Mouse (Mus musculus) forebrain, embryonic 15.5 days (tissue): ENCODE results near the gene Cct4. TPM values are rescaled to one million over a fixed set of nuclear protein-coding genes. Genes with fewer than 3 reads are reported as not detected.

Experiments used
- ATAC-seq: fragments of 200-750 bp; cut with Nextera tagmentation; replicated peaks from 2 replicates; pipeline ENCODE4 v1.8.0; 2017; ENCODE audit warnings: mild to moderate bottlenecking, moderate TSS enrichment, moderate library complexity
- H3K27ac ChIP-seq: fragments of 300-500 bp; sonication (generic); replicated peaks from 2 replicates; pipeline ENCODE4 v1.5.1; 2015; ENCODE audit warnings: mild to moderate bottlenecking, inconsistent platforms
- H3K27me3 ChIP-seq: fragments of 300-500 bp; sonication (generic); 2 replicates; pipeline ENCODE4 v1.6.1; 2015; ENCODE audit warnings: inconsistent platforms
- H3K36me3 ChIP-seq: fragments of 300-500 bp; sonication (generic); 2 replicates; pipeline ENCODE4 v1.6.1; 2015; ENCODE audit warnings: mild to moderate bottlenecking, inconsistent platforms
- H3K4me1 ChIP-seq: fragments of 300-500 bp; sonication (generic); 2 replicates; pipeline ENCODE4 v1.6.1; 2015; ENCODE audit warnings: inconsistent platforms
- H3K4me2 ChIP-seq: fragments of 300-500 bp; sonication (generic); replicated peaks from 2 replicates; pipeline ENCODE4 v1.6.1; 2015; ENCODE audit warnings: mild to moderate bottlenecking, inconsistent platforms
- H3K4me3 ChIP-seq: fragments of 300-500 bp; sonication (generic); 2 replicates; pipeline ENCODE4 v1.5.1; 2015; ENCODE audit warnings: mild to moderate bottlenecking, inconsistent platforms
- H3K9ac ChIP-seq: fragments of 300-500 bp; sonication (generic); replicated peaks from 2 replicates; pipeline ENCODE4 v1.6.1; 2015; ENCODE audit warnings: mild to moderate bottlenecking, inconsistent platforms
- H3K9me3 ChIP-seq: fragments of 300-500 bp; sonication (generic); 2 replicates; pipeline ENCODE4 v1.6.1; 2016; ENCODE audit warnings: inconsistent platforms
- WGBS: fragments of 180-500 bp; shearing (Covaris S2); methylation state at CpG from one replicate; pipeline ENCODE4 v1.1.7; 2015; ENCODE audit warnings: mixed read lengths; 5-methylcytosine and 5-hydroxymethylcytosine counted together
- polyA plus RNA-seq: library from polyadenylated mRNA; unstranded; fragments of >200 nt; fragmentation: Nextera tagmentation; extraction: Ambion mirVana; gene quantifications from 2 replicates; pipeline ENCODE4 v1.2.1, GENCODE M21; 2015

Cct4 gene
- 322 and 335 TPM in 2 replicates for polyA plus RNA-seq

DNA sequence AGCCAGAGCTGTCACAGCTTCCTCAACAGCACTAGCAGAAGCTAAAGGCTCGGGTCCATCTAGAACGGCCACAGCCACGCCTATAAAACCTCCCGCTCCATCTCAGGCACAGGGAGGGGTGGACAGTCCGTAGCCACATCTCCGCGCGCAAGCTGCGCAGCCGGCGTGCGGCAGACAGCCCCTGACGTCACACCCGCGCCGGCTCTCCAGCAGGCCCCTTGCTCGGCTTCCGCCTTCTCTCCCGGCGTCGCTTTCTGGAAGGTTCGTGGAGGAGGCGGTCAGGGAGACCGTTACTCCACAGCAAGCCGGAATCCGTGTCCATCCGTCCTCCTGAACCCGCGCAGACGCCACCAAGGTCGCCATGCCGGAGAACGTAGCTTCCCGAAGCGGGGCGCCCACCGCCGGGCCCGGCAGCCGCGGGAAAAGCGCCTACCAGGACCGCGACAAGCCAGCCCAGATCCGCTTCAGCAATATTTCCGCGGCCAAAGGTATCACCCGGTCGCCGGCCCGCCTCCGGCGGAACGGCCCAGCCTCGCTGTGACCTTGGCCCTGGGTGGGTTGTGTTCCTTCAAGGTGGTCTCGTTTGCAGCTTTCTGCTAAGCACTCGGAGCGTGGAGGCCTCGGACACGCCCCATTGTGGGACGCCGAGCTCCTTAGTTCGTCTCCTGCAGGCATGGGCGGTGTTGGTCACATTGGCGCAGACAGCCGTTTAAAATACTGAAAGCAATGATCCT, at the start of gene Cct4:
TSS of gene Cct4 (plus strand) at position 127 of the 734 bp plus-strand sequence.
- peak; percentile 98 for ATAC-seq

DNA sequence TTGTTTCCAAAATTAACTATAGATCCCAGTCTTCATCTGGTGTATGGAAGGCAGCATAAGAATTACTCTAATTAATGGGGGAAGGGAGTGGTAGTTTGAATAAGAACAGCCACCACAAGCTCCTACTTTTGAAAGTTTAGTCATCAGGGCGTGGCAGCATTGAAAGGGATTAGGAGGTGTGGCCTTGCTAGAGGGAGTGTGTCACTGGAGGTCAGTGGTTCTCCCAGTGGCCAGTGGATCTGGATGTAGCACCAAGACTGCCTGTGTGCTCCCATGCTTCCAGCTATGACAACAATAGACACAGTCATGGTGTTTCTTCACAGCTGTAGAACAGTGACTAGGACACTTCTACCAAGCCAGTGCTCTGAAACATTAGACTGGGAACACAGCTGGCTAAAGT, 41.2 kb upstream of the Cct4 start:
- no peak for ATAC-seq
- 85% methylated on average over 1 of the region's 1 CpGs for WGBS
- Histone ChIP-seq H3K4me3 (no peak overlapping the region), H3K9ac (no peak overlapping the region), H3K9me3 (no peaks in the 10 kb centered on the region), H3K27ac (no peak overlapping the region), H3K4me2 (no peak overlapping the region), H3K27me3 (no peaks in the 10 kb centered on the region), H3K36me3 (no peaks in the 10 kb centered on the region), H3K4me1 (no peaks in the 10 kb centered on the region)

More for the DNA sequence above, at the start of gene Cct4:
- Histone ChIP-seq H3K9ac (peak within 1 kb of the TSS; percentile 96), H3K9me3 (no peaks in the 10 kb centered on the region), H3K4me1 (peaks cover 17% of the 10 kb centered on the region), H3K27ac (peak within 1 kb of the TSS; percentile 97), H3K36me3 (peaks cover 22% of the 10 kb centered on the region), H3K4me2 (peak within 1 kb of the TSS; percentile 73), H3K4me3 (peak within 1 kb of the TSS; percentile 88), H3K27me3 (no peaks in the 10 kb centered on the region)
- under 1% methylated on average over 66 of the region's 66 CpGs for WGBS

DNA sequence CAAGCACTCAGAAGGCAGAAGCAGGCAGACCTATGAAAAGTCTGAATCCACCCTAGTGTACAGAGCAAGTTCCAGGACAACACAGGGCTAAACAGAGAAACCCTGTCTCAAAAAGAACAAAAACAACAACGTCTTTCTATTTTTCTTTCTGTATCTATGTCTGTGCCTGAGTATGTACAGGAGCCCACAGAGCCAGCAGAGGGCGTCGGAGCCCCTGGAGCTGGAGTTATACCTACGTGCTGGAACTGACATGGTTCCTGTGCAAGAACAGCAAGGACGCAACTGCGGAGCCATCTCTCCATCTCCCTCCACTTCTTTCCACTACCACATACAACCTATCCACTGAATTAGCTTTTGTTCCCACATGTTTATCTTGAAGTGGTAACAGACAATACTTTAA, 40.2 kb upstream of the Cct4 start:
- H3K9ac ChIP-seq = no peak overlapping the region
- no peak overlapping the region for H3K4me2 ChIP-seq
- H3K4me3 ChIP-seq = no peak overlapping the region
- H3K4me1 ChIP-seq = no peaks in the 10 kb centered on the region
- 95% methylated on average over 6 of the region's 6 CpGs for WGBS
- H3K27ac ChIP-seq = no peak overlapping the region
- H3K27me3 ChIP-seq = no peaks in the 10 kb centered on the region
- H3K9me3 ChIP-seq = no peaks in the 10 kb centered on the region
- no peak for ATAC-seq
- no peaks in the 10 kb centered on the region for H3K36me3 ChIP-seq

DNA sequence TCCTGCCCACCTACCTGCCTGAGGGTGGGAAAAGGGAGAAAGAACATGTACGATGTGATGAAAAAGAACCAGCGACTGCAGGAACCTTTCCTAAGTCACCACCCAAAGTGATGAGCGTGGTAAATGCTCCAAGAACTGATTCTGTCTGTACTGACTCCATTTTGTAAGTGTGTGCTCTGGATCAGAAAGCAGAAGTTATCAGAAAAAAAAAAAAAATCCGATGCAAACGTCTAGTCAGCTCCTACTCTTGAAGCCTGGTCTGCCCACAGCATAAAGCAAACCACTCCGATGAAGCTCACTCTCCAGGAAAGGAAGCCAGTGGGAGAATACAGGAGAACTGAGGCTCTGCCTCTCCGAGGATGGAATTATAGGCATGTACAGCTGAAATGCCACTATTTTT, 37.7 kb upstream of the Cct4 start:
- H3K4me3 ChIP-seq = no peak overlapping the region
- no peak overlapping the region for H3K4me2 ChIP-seq
- H3K9me3 ChIP-seq = no peaks in the 10 kb centered on the region
- H3K9ac ChIP-seq = no peak overlapping the region
- no peaks in the 10 kb centered on the region for H3K36me3 ChIP-seq
- H3K4me1 ChIP-seq = no peaks in the 10 kb centered on the region
- H3K27ac ChIP-seq = no peak overlapping the region
- H3K27me3 ChIP-seq = no peaks in the 10 kb centered on the region
- ATAC-seq = no peak
- WGBS = 94% methylated on average over 7 of the region's 7 CpGs

DNA sequence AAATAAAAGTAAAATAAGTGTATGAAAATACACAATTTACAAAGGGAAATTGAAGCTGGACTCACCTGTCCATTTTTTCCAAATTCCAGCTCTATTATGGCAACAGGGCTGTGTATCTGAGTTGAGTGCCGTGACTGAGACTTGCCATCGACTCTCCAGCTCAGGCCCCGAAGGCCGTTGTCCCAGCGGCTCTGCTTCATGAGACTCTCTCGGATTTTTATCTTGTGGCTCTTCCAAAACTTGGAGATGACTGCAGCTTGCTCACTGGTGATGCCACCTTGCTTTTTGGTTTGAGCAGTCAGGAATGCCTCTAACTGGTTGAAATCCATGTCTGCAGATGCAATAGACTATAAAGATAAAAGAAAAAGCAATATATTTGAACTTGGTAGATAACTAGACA, 34.0 kb upstream of the Cct4 start:
- ATAC-seq = no peak
- Histone ChIP-seq H3K4me3 (no peak overlapping the region), H3K4me2 (no peak overlapping the region), H3K4me1 (no peaks in the 10 kb centered on the region), H3K36me3 (no peaks in the 10 kb centered on the region), H3K9ac (no peak overlapping the region), H3K27me3 (no peaks in the 10 kb centered on the region), H3K27ac (no peak overlapping the region), H3K9me3 (no peaks in the 10 kb centered on the region)
- WGBS = 96% methylated on average over 6 of the region's 6 CpGs

DNA sequence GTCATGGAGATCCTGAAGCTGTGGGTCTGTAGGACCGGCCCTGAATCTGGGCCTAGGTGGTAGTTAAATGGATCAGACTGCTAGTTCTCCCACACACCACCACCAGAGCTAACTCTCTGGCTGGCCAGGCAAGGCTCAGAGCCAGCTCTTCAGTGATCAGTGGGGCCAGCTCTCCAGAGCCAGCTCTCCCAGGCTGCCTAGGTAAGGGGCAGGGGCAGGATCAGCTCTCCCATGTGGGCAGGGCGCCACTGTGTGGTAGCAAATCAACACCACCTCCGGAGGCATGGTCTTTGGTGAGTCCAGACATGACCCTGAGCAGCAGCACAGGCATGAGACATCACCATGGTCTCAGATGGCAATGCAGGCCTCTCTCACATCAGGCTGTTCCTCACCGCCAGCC, 33.5 kb upstream of the Cct4 start:
- H3K27ac ChIP-seq = no peak overlapping the region
- 0 out of 2 replicates have a peak, but pooled peaks have one; percentile 23 for ATAC-seq
- no peak overlapping the region for H3K9ac ChIP-seq
- H3K27me3 ChIP-seq = no peaks in the 10 kb centered on the region
- H3K4me1 ChIP-seq = no peaks in the 10 kb centered on the region
- H3K4me3 ChIP-seq = no peak overlapping the region
- no peak overlapping the region for H3K4me2 ChIP-seq
- 70% methylated on average over 4 of the region's 4 CpGs for WGBS
- H3K36me3 ChIP-seq = no peaks in the 10 kb centered on the region
- no peaks in the 10 kb centered on the region for H3K9me3 ChIP-seq

DNA sequence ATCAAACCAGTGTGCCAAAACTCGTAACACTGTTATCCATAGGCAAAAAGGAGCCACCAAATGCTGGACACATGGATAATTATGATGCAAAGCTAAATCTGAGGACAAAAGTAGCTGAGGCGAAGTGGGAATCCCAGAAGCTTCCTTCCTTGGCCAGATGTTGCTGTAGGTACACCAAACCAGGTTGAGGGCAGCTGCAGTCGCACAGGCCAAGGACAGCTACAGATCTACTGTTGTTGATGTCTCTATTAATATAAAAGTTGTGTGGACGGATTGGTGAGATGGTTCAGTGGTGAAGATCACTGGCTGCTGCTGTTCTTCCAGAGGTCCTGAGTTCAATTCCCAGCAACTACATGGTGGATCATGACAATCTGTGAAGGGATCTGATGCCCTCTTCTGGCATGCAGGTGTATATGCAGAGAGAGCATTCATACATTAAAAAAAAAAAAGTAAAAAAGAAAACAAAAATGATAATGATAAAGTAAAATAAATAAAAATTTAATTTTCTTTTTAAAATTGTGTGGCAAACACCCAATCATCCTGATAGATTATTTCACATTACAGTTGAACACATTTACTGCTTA, 32.4 kb upstream of the Cct4 start:
- Histone ChIP-seq H3K36me3 (no peaks in the 10 kb centered on the region), H3K27ac (no peak overlapping the region), H3K4me1 (no peaks in the 10 kb centered on the region), H3K27me3 (no peaks in the 10 kb centered on the region), H3K4me2 (no peak overlapping the region), H3K9ac (no peak overlapping the region), H3K4me3 (no peak overlapping the region), H3K9me3 (no peaks in the 10 kb centered on the region)
- ATAC-seq = no peak
- WGBS = 87% methylated on average over 4 of the region's 4 CpGs

DNA sequence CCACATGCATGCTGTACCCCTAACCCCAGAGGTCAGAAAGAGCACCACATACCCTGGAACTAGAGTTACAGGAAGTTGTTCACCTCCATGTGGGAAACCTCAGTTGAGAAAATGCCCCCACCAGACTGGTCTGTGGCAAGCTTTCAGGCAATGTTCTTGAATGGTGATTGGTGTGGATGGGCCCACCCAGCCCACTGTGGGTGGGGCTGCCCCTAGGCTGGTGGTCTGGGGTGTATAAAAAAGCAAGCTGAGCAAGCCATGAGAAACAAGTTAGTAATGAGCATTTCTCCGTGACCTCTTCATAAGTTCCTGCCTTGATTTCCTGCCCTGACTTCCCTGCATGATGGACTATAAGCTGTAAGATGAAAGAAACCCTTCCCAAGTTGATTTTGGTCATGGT, 28.2 kb upstream of the Cct4 start:
- Histone ChIP-seq H3K27me3 (no peaks in the 10 kb centered on the region), H3K9me3 (0 out of 2 replicates have a peak, but pooled peaks cover 6% of the 10 kb centered on the region), H3K4me2 (no peak overlapping the region), H3K36me3 (peaks cover 4% of the 10 kb centered on the region; the same call in 1 of the 2 replicates), H3K4me3 (no peak overlapping the region), H3K4me1 (no peaks in the 10 kb centered on the region), H3K9ac (no peak overlapping the region), H3K27ac (no peak overlapping the region)
- WGBS = 89% methylated on average over 1 of the region's 1 CpGs
- no peak for ATAC-seq

DNA sequence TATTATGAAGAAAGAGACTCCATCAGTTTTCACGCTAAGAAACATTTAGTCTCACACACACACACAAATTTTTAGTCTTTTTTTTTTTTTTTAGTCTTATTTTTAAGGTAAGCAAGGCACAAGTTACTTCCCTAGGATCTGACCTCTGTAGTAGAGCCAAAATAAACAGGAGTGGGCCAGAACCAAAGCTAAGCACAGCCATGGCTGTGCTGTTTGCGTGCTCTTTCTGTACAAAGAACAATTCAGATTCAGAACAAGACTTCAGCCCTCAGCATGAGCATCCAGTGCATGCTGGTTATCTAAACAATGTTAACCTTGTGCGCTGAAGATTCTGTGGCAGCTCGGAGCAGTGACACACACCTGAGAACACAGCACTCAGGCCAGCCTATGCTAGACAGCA, 25.9 kb upstream of the Cct4 start:
- H3K27me3 ChIP-seq = no peaks in the 10 kb centered on the region
- no peak overlapping the region for H3K9ac ChIP-seq
- H3K36me3 ChIP-seq = peaks cover 4% of the 10 kb centered on the region; the same call in 1 of the 2 replicates
- no peaks in the 10 kb centered on the region for H3K4me1 ChIP-seq
- 74% methylated on average over 4 of the region's 4 CpGs for WGBS
- H3K9me3 ChIP-seq = 0 out of 2 replicates have a peak, but pooled peaks cover 10% of the 10 kb centered on the region
- no peak for ATAC-seq
- H3K4me3 ChIP-seq = no peak overlapping the region
- H3K4me2 ChIP-seq = no peak overlapping the region
- H3K27ac ChIP-seq = no peak overlapping the region

DNA sequence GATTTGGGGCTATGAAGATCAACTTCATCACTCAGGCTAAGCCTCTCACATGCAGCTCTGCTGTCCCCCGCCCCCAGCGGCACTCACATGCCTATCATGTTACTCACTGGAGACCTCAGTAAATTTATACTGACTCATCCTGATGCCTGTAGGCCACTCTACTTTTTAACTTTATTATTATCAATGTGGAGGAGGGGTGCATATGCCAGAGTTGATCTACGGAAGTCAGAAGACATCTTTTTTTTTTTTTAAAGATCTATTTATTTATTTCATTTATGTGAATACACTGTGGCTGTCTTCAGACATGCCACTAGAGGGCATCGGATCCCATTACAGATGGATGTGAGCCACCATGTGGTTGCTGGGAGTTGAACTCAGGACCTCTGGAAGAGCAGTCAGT, 24.8 kb upstream of the Cct4 start:
- no peak overlapping the region for H3K4me2 ChIP-seq
- H3K27ac ChIP-seq = no peak overlapping the region
- H3K9ac ChIP-seq = no peak overlapping the region
- WGBS = 90% methylated on average over 4 of the region's 4 CpGs
- no peaks in the 10 kb centered on the region for H3K27me3 ChIP-seq
- H3K4me1 ChIP-seq = no peaks in the 10 kb centered on the region
- no peak for ATAC-seq
- peaks cover 4% of the 10 kb centered on the region; the same call in 1 of the 2 replicates for H3K36me3 ChIP-seq
- H3K9me3 ChIP-seq = 0 out of 2 replicates have a peak, but pooled peaks cover 10% of the 10 kb centered on the region
- H3K4me3 ChIP-seq = no peak overlapping the region

DNA sequence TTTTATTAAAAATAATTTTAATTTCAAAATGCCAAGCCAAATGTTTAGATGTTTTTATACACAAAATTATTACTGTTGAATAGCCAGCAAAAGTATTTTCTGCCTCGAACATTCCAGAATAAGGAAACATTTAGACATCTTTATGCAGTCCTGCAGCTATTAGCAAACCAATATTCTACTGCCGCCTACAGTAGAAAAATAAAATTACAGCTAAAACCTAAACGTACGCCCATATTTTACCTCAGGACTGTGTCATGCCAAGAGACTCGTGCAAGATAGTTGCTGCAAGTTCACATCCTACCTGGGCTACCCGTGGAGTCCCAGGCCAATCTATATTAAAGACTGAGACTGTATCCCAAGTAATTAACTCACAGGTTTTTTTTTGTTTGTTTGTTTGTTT, 20.8 kb upstream of the Cct4 start:
- no peak for ATAC-seq
- 58% methylated on average over 6 of the region's 6 CpGs for WGBS
- Histone ChIP-seq H3K4me1 (peaks cover 8% of the 10 kb centered on the region), H3K27ac (no peak overlapping the region), H3K27me3 (no peaks in the 10 kb centered on the region), H3K9ac (no peak overlapping the region), H3K4me2 (no peak overlapping the region), H3K4me3 (no peak overlapping the region), H3K9me3 (peaks cover 27% of the 10 kb centered on the region; the same call in 1 of the 2 replicates), H3K36me3 (peaks cover 4% of the 10 kb centered on the region; the same call in 1 of the 2 replicates)

DNA sequence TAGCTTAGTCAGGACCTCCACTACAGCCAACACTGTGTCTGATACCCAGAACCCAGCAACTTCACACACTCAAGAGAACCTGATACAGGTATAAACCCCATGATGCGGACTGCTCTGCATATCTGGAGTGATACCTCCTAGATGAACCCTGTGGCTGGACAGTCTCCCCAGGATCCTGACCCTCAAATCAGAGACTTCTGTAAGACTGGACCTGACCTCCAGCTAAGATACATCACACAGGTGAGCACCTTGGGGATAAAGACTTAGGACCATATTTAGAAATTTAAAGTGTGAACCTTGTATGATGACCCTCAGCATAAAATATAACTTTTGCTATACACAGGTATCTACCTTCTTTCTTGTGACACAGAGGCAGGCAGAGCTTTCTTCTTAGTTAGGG, 19.8 kb upstream of the Cct4 start:
- Histone ChIP-seq H3K4me3 (no peak overlapping the region), H3K9ac (no peak overlapping the region), H3K4me2 (no peak overlapping the region), H3K27ac (no peak overlapping the region), H3K27me3 (no peaks in the 10 kb centered on the region), H3K9me3 (peaks cover 27% of the 10 kb centered on the region; the same call in 1 of the 2 replicates), H3K4me1 (peaks cover 15% of the 10 kb centered on the region), H3K36me3 (peaks cover 4% of the 10 kb centered on the region; the same call in 1 of the 2 replicates)
- 97% methylated on average over 1 of the region's 1 CpGs for WGBS
- ATAC-seq = no peak
